Mouse (Mus musculus): ENCODE results near the gene Higd1a.

GRCm38 (mm10) chr9:121833825-121834224 is 24.3 kb downstream of the Higd1a start:
- TF ChIP-seq CTCF (IDR thresholded peaks at IDR 0.05; ENCODE audit: control insufficient read depth, insufficient read depth, low read length) (no peak), POLR2A (IDR thresholded peaks at IDR 0.05; ENCODE audit: borderline replicate concordance, control insufficient read depth, low read depth, low read length) (no peak)

Measured in bone marrow, adult 2 months (tissue).